Comparison of ENCODE assay signal across 1 mouse cellular context in genomic region chr2:26351358-26352290, GRCm38 (mm10).
TF ChIP-seq lines count a peak whose summit lies in the region.

Gene Dnlz, minus strand, starts transcription at chr2:26352110.

TF ChIP-seq in CH12.LX, 34 proteins besides CTCF, POLR2A, EP300 and RAD21 (continued from another document):
- TF ChIP-seq ETS1 (conservative IDR thresholded peaks at IDR 0.05; ENCODE audit: low read depth, low read length), result 0 out of 2 replicates have a peak, but pooled peaks have one; percentile 28
- no peak for TF ChIP-seq USF2 (conservative IDR thresholded peaks at IDR 0.05; ENCODE audit: low read depth, low read length)
- TF ChIP-seq SMC3 (IDR thresholded peaks at IDR 0.05; ENCODE audit: low read depth, low read length), result peak; percentile 70
- peak; percentile 68 for TF ChIP-seq TCF12 (IDR thresholded peaks at IDR 0.05; ENCODE audit: low read depth, low read length)
- no peak for TF ChIP-seq UBTF (IDR thresholded peaks at IDR 0.05; ENCODE audit: low read depth, low read length)
- peak; percentile 72 for TF ChIP-seq NRF1 (IDR thresholded peaks at IDR 0.05; ENCODE audit: low read depth, low read length)
- peak; percentile 68 for TF ChIP-seq ZNF384 (IDR thresholded peaks at IDR 0.05; ENCODE audit: low read depth, low read length)
- peak; percentile 91 for TF ChIP-seq HCFC1 (IDR thresholded peaks at IDR 0.05; ENCODE audit: low read depth, low read length)
- TF ChIP-seq NELFE (IDR thresholded peaks at IDR 0.05; ENCODE audit: low read depth, low read length), result peak; percentile 45; the same call in 1 of the 2 replicates
- TF ChIP-seq CHD1 (IDR thresholded peaks at IDR 0.05; ENCODE audit: low read depth, low read length), result no peak
- no peak for TF ChIP-seq MAFK (IDR thresholded peaks at IDR 0.05; ENCODE audit: insufficient replicate concordance, low read length)
- no peak for TF ChIP-seq BHLHE40 (IDR thresholded peaks at IDR 0.05; ENCODE audit: low read depth, low read length)
- peak; percentile 86 for TF ChIP-seq ELF1 (IDR thresholded peaks at IDR 0.05; ENCODE audit: low read depth, low read length)
- no peak for TF ChIP-seq JUN (IDR thresholded peaks at IDR 0.05; ENCODE audit: insufficient read depth, low read depth, low read length)
- peak; percentile 43; the same call in 1 of the 2 replicates for TF ChIP-seq ZMIZ1 (IDR thresholded peaks at IDR 0.05; ENCODE audit: low read depth, low read length)
- TF ChIP-seq MEF2A (IDR thresholded peaks at IDR 0.05; ENCODE audit: borderline replicate concordance, low read depth, low read length), result peak; percentile 66; the same call in 1 of the 2 replicates
- 0 out of 2 replicates have a peak, but pooled peaks have one; percentile 16 for TF ChIP-seq MAX (IDR thresholded peaks at IDR 0.05; ENCODE audit: low read length)
- 0 out of 2 replicates have a peak, but pooled peaks have one; percentile 16 for TF ChIP-seq E2F4 (IDR thresholded peaks at IDR 0.05; ENCODE audit: insufficient replicate concordance, low read depth, low read length)
- no peak; the same call in 1 of the 2 replicates for TF ChIP-seq ZC3H11A (IDR thresholded peaks at IDR 0.05; ENCODE audit: low read depth, low read length)
- TF ChIP-seq SIN3A (IDR thresholded peaks at IDR 0.05; ENCODE audit: low read length), result peak; percentile 76
- peak; percentile 11; the same call in 1 of the 2 replicates for TF ChIP-seq MXI1 (IDR thresholded peaks at IDR 0.05; ENCODE audit: low read depth, low read length)
- no peak for TF ChIP-seq ZKSCAN1 (IDR thresholded peaks at IDR 0.05; ENCODE audit: borderline replicate concordance, low read depth, low read length)
- TF ChIP-seq GABPA (IDR thresholded peaks at IDR 0.05; ENCODE audit: insufficient replicate concordance, low read depth, low read length), result peak; percentile 16; the same call in 1 of the 2 replicates
TF ChIP-seq in CH12.LX: peak in this region for 20.
